Mouse (Mus musculus): ENCODE data around the gene Mgmt. TPM values are rescaled to one million over a fixed set of nuclear protein-coding genes. Genes with fewer than 3 reads are reported as not detected.

Gene Mgmt
- total and polyA plus RNA-seq, 2 experiments from 2014 or later, result 0.66 to 1.3 TPM

DNA sequence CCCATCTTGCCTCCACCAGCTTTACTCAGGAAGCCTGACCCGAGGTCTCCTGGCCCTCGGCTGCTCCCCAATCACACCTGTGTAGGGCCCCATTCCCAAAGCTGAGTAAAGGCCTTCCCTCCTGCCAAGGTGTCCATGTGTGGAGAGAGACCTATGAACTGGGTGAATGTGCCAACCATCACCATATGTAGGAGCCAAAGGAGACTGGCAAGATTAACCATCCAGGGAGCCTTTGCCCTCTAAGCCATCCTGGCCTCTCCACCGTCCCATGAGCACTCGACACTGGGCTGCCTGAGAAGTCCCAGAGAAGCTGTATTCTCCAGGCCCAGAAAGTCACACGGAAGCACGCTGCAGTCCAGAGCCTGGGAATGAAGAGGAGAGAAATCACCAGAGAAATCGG lies 190.2 kb downstream of the Mgmt start:
- Histone ChIP-seq H3K4me2 (ENCODE audit: low read depth, low read length, poor library complexity, severe bottlenecking) (no peak overlapping the region), H3K27ac (ENCODE audit: low read depth, low read length) (no peak overlapping the region), H3K36me3 (ENCODE audit: insufficient read depth, low read length) (no peaks in the 10 kb centered on the region), H3K9me3 (ENCODE audit: low read length) (no peaks in the 10 kb centered on the region), H3K4me1 (ENCODE audit: insufficient read depth, low read length) (no peaks in the 10 kb centered on the region; the same call in 1 of the 2 replicates), H3K9ac (replicated peaks; ENCODE audit: low read length, poor library complexity, severe bottlenecking) (no peak overlapping the region), H3K4me3 (ENCODE audit: low read depth, low read length) (no peak overlapping the region), H3K27me3 (ENCODE audit: insufficient read depth, low read length) (no peaks in the 10 kb centered on the region)
- WGBS, result 93% methylated on average over 7 of the region's 7 CpGs
- no peak for ATAC-seq (ENCODE audit: low FRiP score)
- TF ChIP-seq CTCF (IDR thresholded peaks at IDR 0.05), result no peak
- DNase-seq (ENCODE audit: low spot score), result no peak

DNA sequence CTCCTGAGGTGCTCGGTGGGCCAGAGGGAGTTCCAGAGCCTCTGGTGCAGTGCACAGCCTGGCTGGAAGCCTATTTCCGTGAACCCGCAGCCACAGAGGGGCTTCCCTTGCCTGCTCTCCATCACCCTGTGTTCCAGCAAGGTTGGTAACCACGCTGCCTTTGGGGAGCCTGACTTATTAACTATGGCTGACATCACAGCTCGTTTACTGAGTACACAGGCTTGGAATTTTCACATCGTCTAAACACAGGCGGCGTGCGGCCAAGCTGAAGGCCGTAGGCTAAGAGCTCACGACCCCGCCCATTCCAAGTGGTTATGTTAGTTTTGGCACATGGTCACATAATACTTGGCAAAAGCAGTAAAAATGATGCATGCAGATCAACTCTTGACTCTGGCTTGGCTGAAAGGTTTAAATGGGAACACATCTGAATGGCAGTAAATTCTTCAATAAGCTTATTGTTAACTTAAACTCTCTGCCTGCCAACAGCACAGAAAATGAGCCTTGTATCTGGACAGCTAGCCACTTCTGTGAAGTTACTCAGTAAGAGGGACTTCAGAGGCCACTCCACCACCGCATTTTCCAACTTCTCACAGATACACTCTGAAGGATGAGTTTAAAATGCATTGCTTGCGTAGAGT lies 191.7 kb downstream of the Mgmt start:
- no peak for ATAC-seq (ENCODE audit: low FRiP score)
- no peaks in the 10 kb centered on the region for H3K27me3 ChIP-seq (ENCODE audit: insufficient read depth, low read length)
- H3K9ac ChIP-seq (replicated peaks; ENCODE audit: low read length, poor library complexity, severe bottlenecking), result no peak overlapping the region
- WGBS, result 44% methylated on average over 14 of the region's 14 CpGs
- no peak overlapping the region for H3K4me2 ChIP-seq (ENCODE audit: low read depth, low read length, poor library complexity, severe bottlenecking)
- H3K4me1 ChIP-seq (ENCODE audit: insufficient read depth, low read length), result peaks cover 2% of the 10 kb centered on the region; the same call in 1 of the 2 replicates
- H3K36me3 ChIP-seq (ENCODE audit: insufficient read depth, low read length), result no peaks in the 10 kb centered on the region
- no peak overlapping the region for H3K4me3 ChIP-seq (ENCODE audit: low read depth, low read length)
- H3K9me3 ChIP-seq (ENCODE audit: low read length), result no peaks in the 10 kb centered on the region
- no peak overlapping the region for H3K27ac ChIP-seq (ENCODE audit: low read depth, low read length)
- DNase-seq (ENCODE audit: low spot score), result peak; percentile 76
- no peak for TF ChIP-seq CTCF (IDR thresholded peaks at IDR 0.05)

DNA sequence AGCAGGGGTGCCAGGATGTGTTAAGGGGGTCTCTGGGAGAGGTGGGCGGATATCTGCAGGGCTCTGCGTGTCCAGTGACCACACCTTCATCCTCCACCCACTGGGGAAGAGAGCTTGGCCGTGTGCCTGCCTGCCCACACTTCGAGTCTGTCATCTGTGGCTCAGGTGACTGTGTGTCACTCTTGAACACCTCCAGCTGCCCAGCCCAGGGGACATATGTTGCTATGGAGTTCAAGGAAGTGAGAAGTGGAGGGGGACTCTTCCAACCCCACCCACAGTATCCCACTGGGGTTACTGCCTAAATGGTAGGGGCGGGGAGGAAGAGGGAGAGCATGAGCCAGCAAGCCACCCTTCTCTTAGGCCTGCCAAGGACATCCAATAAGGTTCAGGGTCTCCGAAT lies 192.7 kb downstream of the Mgmt start:
- no peak for DNase-seq (ENCODE audit: low spot score)
- Histone ChIP-seq H3K27ac (ENCODE audit: low read depth, low read length) (no peak overlapping the region), H3K36me3 (ENCODE audit: insufficient read depth, low read length) (no peaks in the 10 kb centered on the region), H3K4me3 (ENCODE audit: low read depth, low read length) (no peak overlapping the region), H3K4me2 (ENCODE audit: low read depth, low read length, poor library complexity, severe bottlenecking) (no peak overlapping the region), H3K27me3 (ENCODE audit: insufficient read depth, low read length) (no peaks in the 10 kb centered on the region), H3K9me3 (ENCODE audit: low read length) (no peaks in the 10 kb centered on the region), H3K9ac (replicated peaks; ENCODE audit: low read length, poor library complexity, severe bottlenecking) (no peak overlapping the region), H3K4me1 (ENCODE audit: insufficient read depth, low read length) (peaks cover 3% of the 10 kb centered on the region; the same call in 1 of the 2 replicates)
- no peak for TF ChIP-seq CTCF (IDR thresholded peaks at IDR 0.05)
- 76% methylated on average over 6 of the region's 6 CpGs for WGBS
- no peak for ATAC-seq (ENCODE audit: low FRiP score)

DNA sequence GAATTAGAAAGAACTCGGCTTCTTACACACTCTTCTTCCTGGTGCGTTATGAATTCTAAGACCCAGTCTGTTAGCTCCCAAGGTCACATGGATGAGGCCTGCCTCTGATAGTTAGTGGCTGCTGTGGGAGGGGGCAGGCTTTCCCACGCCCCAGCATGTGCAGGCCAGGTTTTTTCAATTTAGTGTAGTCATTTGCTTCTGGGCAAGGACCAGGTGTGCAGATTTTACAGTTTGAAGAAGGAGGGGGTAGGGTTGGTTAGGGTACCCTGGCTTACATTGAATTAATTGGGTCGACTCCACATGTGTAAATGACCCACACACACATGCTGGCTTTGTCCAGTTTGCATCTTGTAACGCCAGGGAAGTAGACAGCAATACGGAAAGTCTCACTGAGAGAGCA lies 193.7 kb downstream of the Mgmt start:
- Histone ChIP-seq H3K27me3 (ENCODE audit: insufficient read depth, low read length) (no peaks in the 10 kb centered on the region), H3K9ac (replicated peaks; ENCODE audit: low read length, poor library complexity, severe bottlenecking) (no peak overlapping the region), H3K4me3 (ENCODE audit: low read depth, low read length) (no peak overlapping the region), H3K9me3 (ENCODE audit: low read length) (no peaks in the 10 kb centered on the region), H3K4me1 (ENCODE audit: insufficient read depth, low read length) (peaks cover 3% of the 10 kb centered on the region; the same call in 1 of the 2 replicates), H3K4me2 (ENCODE audit: low read depth, low read length, poor library complexity, severe bottlenecking) (no peak overlapping the region), H3K27ac (ENCODE audit: low read depth, low read length) (no peak overlapping the region), H3K36me3 (ENCODE audit: insufficient read depth, low read length) (no peaks in the 10 kb centered on the region)
- 93% methylated on average over 6 of the region's 6 CpGs for WGBS
- TF ChIP-seq CTCF (IDR thresholded peaks at IDR 0.05), result no peak
- DNase-seq (ENCODE audit: low spot score) (no peak), ATAC-seq (ENCODE audit: low FRiP score) (no peak)

DNA sequence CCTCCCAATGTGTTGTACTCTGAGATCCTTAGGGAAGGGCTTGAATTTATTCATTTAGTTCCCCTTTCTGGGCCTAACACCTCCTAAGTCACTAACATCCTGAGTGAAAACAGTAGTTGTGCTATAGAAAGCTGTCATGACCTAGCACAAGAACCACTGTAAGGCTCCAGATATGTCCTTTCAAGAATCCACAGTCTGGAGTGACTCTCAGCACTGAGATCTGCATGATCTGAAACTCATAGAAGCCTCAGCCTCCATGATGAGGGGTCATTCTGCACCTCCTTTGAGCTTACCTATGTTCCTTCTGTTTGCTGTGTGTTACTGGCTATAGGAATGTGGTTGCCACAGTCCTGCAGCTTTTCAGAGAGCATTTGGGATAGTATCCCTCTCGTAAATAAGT lies 200.1 kb downstream of the Mgmt start:
- Histone ChIP-seq H3K27me3 (ENCODE audit: insufficient read depth, low read length) (no peaks in the 10 kb centered on the region; the same call in 1 of the 2 replicates), H3K4me1 (ENCODE audit: insufficient read depth, low read length) (peaks cover 3% of the 10 kb centered on the region; the same call in 1 of the 2 replicates), H3K27ac (ENCODE audit: low read depth, low read length) (no peak overlapping the region), H3K9me3 (ENCODE audit: low read length) (no peaks in the 10 kb centered on the region), H3K9ac (replicated peaks; ENCODE audit: low read length, poor library complexity, severe bottlenecking) (no peak overlapping the region), H3K4me3 (ENCODE audit: low read depth, low read length) (no peak overlapping the region), H3K36me3 (ENCODE audit: insufficient read depth, low read length) (no peaks in the 10 kb centered on the region), H3K4me2 (ENCODE audit: low read depth, low read length, poor library complexity, severe bottlenecking) (no peak overlapping the region)
- no peak for ATAC-seq (ENCODE audit: low FRiP score)
- no peak for TF ChIP-seq CTCF (IDR thresholded peaks at IDR 0.05)
- 93% methylated on average over 1 of the region's 1 CpGs for WGBS
- DNase-seq (ENCODE audit: low spot score), result no peak

DNA sequence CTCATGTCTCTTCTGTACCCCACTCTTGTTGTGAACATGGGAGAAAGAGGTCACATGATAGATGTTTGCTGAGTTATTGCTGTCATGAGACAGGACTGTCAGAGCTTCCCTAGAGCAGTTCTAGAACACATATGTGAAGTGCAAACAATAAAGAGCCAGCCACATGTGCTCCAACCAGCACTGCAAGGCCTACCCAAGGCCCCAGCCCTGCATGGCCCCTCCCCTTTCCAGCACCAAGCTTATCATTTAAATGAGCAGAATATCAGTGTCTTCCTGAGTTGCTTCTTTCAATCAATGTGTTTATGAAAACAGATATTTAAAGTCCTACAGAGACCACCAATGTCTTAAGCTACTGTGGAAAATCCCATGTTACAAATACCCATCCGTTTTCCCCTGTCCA lies 201.3 kb downstream of the Mgmt start:
- no peak for TF ChIP-seq CTCF (IDR thresholded peaks at IDR 0.05)
- Histone ChIP-seq H3K36me3 (ENCODE audit: insufficient read depth, low read length) (no peaks in the 10 kb centered on the region), H3K9me3 (ENCODE audit: low read length) (no peaks in the 10 kb centered on the region), H3K4me1 (ENCODE audit: insufficient read depth, low read length) (peaks cover 3% of the 10 kb centered on the region; the same call in 1 of the 2 replicates), H3K4me3 (ENCODE audit: low read depth, low read length) (no peak overlapping the region), H3K27me3 (ENCODE audit: insufficient read depth, low read length) (no peaks in the 10 kb centered on the region; the same call in 1 of the 2 replicates), H3K9ac (replicated peaks; ENCODE audit: low read length, poor library complexity, severe bottlenecking) (no peak overlapping the region), H3K4me2 (ENCODE audit: low read depth, low read length, poor library complexity, severe bottlenecking) (no peak overlapping the region), H3K27ac (ENCODE audit: low read depth, low read length) (no peak overlapping the region)
- ATAC-seq (ENCODE audit: low FRiP score) (no peak), DNase-seq (ENCODE audit: low spot score) (no peak)
- 92% methylated on average over 1 of the region's 1 CpGs for WGBS
